Mouse (Mus musculus) urinary bladder, postnatal 25 days (tissue): ENCODE results near the gene Hist1h2bg.
"Not testable (repeated sequence)": the region's sequence is repeated elsewhere in the genome, so short reads cannot be mapped to it uniquely, and the experiment has no call there.

ENCODE experiments used
- DNase-seq: peaks from one replicate; pipeline ENCODE4 v3.0.0; 2022; ENCODE audit warnings: low spot score

Hist1h2bg gene

GRCm38 (mm10) chr13:23584331-23584730 lies 13.1 kb downstream of the Hist1h2bg start:
- DNase-seq: no peak

- peak; percentile 65 for DNase-seq
Observed at GRCm38 (mm10) chr13:23585029-23585441, 13.8 kb downstream of the Hist1h2bg start.

- DNase-seq: peak; percentile 51
Observed at GRCm38 (mm10) chr13:23585442-23586098, 14.4 kb downstream of the Hist1h2bg start.

GRCm38 (mm10) chr13:23586099-23586939 lies 15.1 kb downstream of the Hist1h2bg start:
- no peak for DNase-seq

- DNase-seq: no peak
Observed at GRCm38 (mm10) chr13:23586940-23587225, 15.7 kb downstream of the Hist1h2bg start.

- no peak for DNase-seq
Observed at GRCm38 (mm10) chr13:23591206-23591605, 20.0 kb downstream of the Hist1h2bg start.

- DNase-seq: not testable (repeated sequence)
Observed at GRCm38 (mm10) chr13:23591886-23592285, 20.7 kb downstream of the Hist1h2bg start.

GRCm38 (mm10) chr13:23592614-23593013 lies 21.4 kb downstream of the Hist1h2bg start:
- DNase-seq: no peak

GRCm38 (mm10) chr13:23593051-23593770 lies 22.0 kb downstream of the Hist1h2bg start:
- no peak for DNase-seq

- no peak for DNase-seq
Observed at GRCm38 (mm10) chr13:23595185-23595584, 24.0 kb downstream of the Hist1h2bg start.

- DNase-seq: no peak
Observed at GRCm38 (mm10) chr13:23595622-23596372, 24.6 kb downstream of the Hist1h2bg start.

GRCm38 (mm10) chr13:23597957-23598356 lies 26.8 kb downstream of the Hist1h2bg start:
- peak; percentile 83 for DNase-seq

GRCm38 (mm10) chr13:23603182-23603699 lies 32.0 kb downstream of the Hist1h2bg start:
- no peak for DNase-seq

GRCm38 (mm10) chr13:23604452-23604851 lies 33.3 kb downstream of the Hist1h2bg start:
- DNase-seq: no peak

GRCm38 (mm10) chr13:23605052-23605451 lies 33.9 kb downstream of the Hist1h2bg start:
- no peak for DNase-seq

GRCm38 (mm10) chr13:23609209-23609608 lies 38.0 kb downstream of the Hist1h2bg start:
- no peak for DNase-seq

GRCm38 (mm10) chr13:23609844-23610243 lies 38.6 kb downstream of the Hist1h2bg start:
- no peak for DNase-seq

- no peak for DNase-seq
Observed at GRCm38 (mm10) chr13:23610393-23610792, 39.2 kb downstream of the Hist1h2bg start.

- DNase-seq: no peak
Observed at GRCm38 (mm10) chr13:23611638-23612037, 40.4 kb downstream of the Hist1h2bg start.

GRCm38 (mm10) chr13:23620056-23620732 lies 49.0 kb downstream of the Hist1h2bg start:
- DNase-seq: no peak
